9 mouse cellular contexts compared by ENCODE assay signal in genomic region chr17:90141602-90142001, GRCm38 (mm10).
DNase-seq lines count a peak whose midpoint lies in the region; ATAC-seq and TF ChIP-seq lines count a peak whose summit lies in the region.
"Had no signal": no experiment of that assay in that cellular context is flagged by ENCODE, and none has a peak within 500 bp of the region (broad histone marks: within the 10 kb centered on the region; RNA-seq: fewer than 3 reads in every experiment).

No protein-coding gene starts in this region.

- no peak overlapping the region for H3K4me3 ChIP-seq in layer of hippocampus, adult 2 months

- ATAC-seq in inflammation-experienced regulatory T-cells, adult 6 months: no peak

- no peak for DNase-seq in layer of hippocampus, adult 2 months (ENCODE audit: low spot score in 2 of 2)
- no peak for DNase-seq in layer of hippocampus, postnatal 10 days (ENCODE audit: low spot score in 2 of 2)
- peak; percentile 19 for DNase-seq in NIH3T3 (ENCODE audit: low read depth)
- DNase-seq in adrenal gland, postnatal 4 days (ENCODE audit: low spot score in 2 of 2): peak; percentile 15 to 16
- peak; percentile 34 to 62 for DNase-seq in kidney, postnatal 25 days
- no peak for DNase-seq in left cerebral cortex, adult 11 months (ENCODE audit: low spot score)
- no peak for DNase-seq in heart, postnatal 25 days (ENCODE audit: low spot score)

- TF ChIP-seq CTCF in layer of hippocampus, adult 2 months (conservative IDR thresholded peaks at IDR 0.05): peak; percentile 70

- no peak overlapping the region for H3K27ac ChIP-seq in layer of hippocampus, adult 2 months
- H3K27ac ChIP-seq: liver, embryonic 14.5 days had no signal

- intact Hi-C loops in heart, postnatal 25 days (cut with DNase I): no loop called here

Comparison
In these comparisons a context has a peak if more than half of its experiments do, and no peak if none do; other contexts are left out.
1. DNase-seq: peak in NIH3T3 (single experiment), adrenal gland, postnatal 4 days (2 of 2) and kidney, postnatal 25 days (2 of 2); none in layer of hippocampus, adult 2 months (0 of 2), layer of hippocampus, postnatal 10 days (0 of 2), left cerebral cortex, adult 11 months (single experiment) and heart, postnatal 25 days (single experiment).